Mouse (Mus musculus) thymus, postnatal 4 days (tissue): ENCODE data around the gene Gm10234.

Source experiments
- DNase-seq: peaks from one replicate; pipeline ENCODE4 v3.0.0; 2021

The Gm10234 gene

GRCm38 (mm10) chr6:95321812-95322211 lies at the start of gene Gm10234:
Gm10234 (plus strand) TSS chr6:95322112.
- no peak for DNase-seq

GRCm38 (mm10) chr6:95277633-95278032 lies 44.3 kb upstream of the Gm10234 start:
- DNase-seq, result no peak

GRCm38 (mm10) chr6:95296025-95296424 lies 25.9 kb upstream of the Gm10234 start:
- no peak for DNase-seq

GRCm38 (mm10) chr6:95298387-95298786 lies 23.5 kb upstream of the Gm10234 start:
- no peak for DNase-seq

GRCm38 (mm10) chr6:95300658-95301057 lies 21.3 kb upstream of the Gm10234 start:
- DNase-seq, result peak; percentile 5

- no peak for DNase-seq
These were observed 9.3 kb downstream of the Gm10234 start for GRCm38 (mm10) chr6:95331191-95331590.

- DNase-seq, result no peak
These were observed 12.9 kb downstream of the Gm10234 start for GRCm38 (mm10) chr6:95334781-95335180.

- no peak for DNase-seq
These were observed 27.5 kb downstream of the Gm10234 start for GRCm38 (mm10) chr6:95349378-95349777.

GRCm38 (mm10) chr6:95353043-95353442 lies 31.1 kb downstream of the Gm10234 start:
- DNase-seq, result no peak

- no peak for DNase-seq
These were observed 32.0 kb downstream of the Gm10234 start for GRCm38 (mm10) chr6:95353886-95354285.

- DNase-seq, result no peak
These were observed 38.2 kb downstream of the Gm10234 start for GRCm38 (mm10) chr6:95360084-95360483.

GRCm38 (mm10) chr6:95362707-95363106 lies 40.8 kb downstream of the Gm10234 start:
- no peak for DNase-seq

- DNase-seq, result no peak
These were observed 49.9 kb downstream of the Gm10234 start for GRCm38 (mm10) chr6:95371811-95372210.
